Mouse (Mus musculus): Measurements from ENCODE around the gene Itih4.

DNA sequence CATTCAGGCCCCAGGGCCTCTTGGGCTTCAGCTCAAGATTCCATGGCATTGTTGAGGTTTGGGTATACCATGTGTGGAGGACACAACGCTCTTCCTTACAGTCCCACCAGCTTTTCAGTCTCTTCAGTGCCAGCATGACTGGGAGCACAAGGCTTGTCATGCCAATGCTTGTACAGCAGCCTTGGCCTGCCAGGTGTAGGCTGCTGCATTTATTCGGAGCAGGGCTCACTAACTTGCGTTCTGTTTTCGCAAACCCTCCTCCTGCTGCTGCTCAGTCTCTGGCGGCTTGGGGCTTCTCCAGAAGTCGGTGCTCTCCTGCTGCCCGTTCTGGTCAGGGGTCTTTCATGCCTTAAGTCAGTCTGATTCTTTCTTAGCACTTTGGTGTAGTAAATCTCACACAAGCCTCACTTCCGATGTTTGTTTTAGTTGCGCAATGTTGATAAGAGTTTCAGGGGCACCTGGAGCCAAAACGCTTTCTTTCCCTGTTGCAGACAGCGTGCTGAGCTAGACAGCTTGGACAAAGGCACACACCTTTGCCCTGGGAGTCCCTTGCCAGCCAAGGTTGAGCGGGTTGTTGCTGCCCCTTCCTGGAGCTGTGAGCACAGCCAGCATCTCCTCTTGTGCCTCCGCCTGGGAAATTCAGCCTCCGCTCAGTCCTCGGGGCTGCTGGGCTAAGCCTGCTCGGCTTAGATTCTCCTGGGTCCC, 24.7 kb upstream of the Itih4 start:
- TF ChIP-seq CTCF (IDR thresholded peaks at IDR 0.05; ENCODE audit: extremely low read depth, insufficient read length, insufficient replicate concordance, low read depth, low read length): no peak
- TF ChIP-seq POLR2A (IDR thresholded peaks at IDR 0.05; ENCODE audit: low read depth, low read length): no peak

Data from small intestine, adult 2 months (tissue).